Mouse (Mus musculus): ENCODE measurements around the gene Wdsub1. TPM values are rescaled to one million over a fixed set of nuclear protein-coding genes. Genes with fewer than 3 reads are reported as not detected.

Wdsub1 gene
- polyA plus RNA-seq, 1 experiment from 2014 or later: 9.5 TPM

DNA sequence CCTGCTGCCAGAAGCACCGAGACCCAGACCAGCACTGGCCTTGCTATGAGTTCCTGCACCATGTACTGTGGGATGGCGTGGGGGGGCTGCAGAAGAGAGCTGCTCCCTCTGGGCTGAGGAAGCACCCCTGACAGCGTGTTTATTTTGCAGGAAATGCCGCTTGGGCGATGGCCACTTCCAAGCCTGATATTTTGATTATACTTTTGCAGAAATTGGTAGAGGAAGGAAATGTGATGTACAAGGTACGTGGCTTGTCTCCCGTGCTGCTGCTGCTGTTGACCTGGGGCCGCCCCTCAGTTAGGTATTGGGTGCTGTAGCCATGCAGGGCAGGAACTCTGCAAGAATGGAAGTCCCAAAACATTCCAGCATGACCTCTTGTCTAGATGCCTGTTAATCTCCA is 43.6 kb downstream of the Wdsub1 start:
- WGBS: 92% methylated on average over 8 of the region's 8 CpGs
- peaks cover 22% of the 10 kb centered on the region for H3K4me1 ChIP-seq (ENCODE audit: control insufficient read depth, insufficient read depth, low read length)
- no peak overlapping the region for H3K4me2 ChIP-seq (ENCODE audit: low read length)
- no peaks in the 10 kb centered on the region for H3K9me3 ChIP-seq (ENCODE audit: control insufficient read depth, low read length)
- H3K9ac ChIP-seq (replicated peaks; ENCODE audit: low read length): no peak overlapping the region
- H3K4me3 ChIP-seq (replicated peaks; ENCODE audit: low read depth, low read length): no peak overlapping the region
- DNase-seq (no peak), ATAC-seq (ENCODE audit: low FRiP score, low TSS enrichment) (no peak)
- H3K27me3 ChIP-seq (ENCODE audit: control insufficient read depth, insufficient read depth, low read length): no peaks in the 10 kb centered on the region
- no peaks in the 10 kb centered on the region for H3K36me3 ChIP-seq (ENCODE audit: control insufficient read depth, insufficient read depth, low read length)
- H3K27ac ChIP-seq (replicated peaks; ENCODE audit: low read depth, low read length): no peak overlapping the region

GRCm38 (mm10) chr2:59831831-59832230 is 50.6 kb downstream of the Wdsub1 start:
- Histone ChIP-seq H3K36me3 (ENCODE audit: control insufficient read depth, insufficient read depth, low read length) (no peaks in the 10 kb centered on the region), H3K4me1 (ENCODE audit: control insufficient read depth, insufficient read depth, low read length) (peaks cover 21% of the 10 kb centered on the region; the same call in 1 of the 2 replicates), H3K4me2 (ENCODE audit: low read length) (no peak overlapping the region), H3K27ac (replicated peaks; ENCODE audit: low read depth, low read length) (no peak overlapping the region), H3K4me3 (replicated peaks; ENCODE audit: low read depth, low read length) (no peak overlapping the region), H3K9me3 (ENCODE audit: control insufficient read depth, low read length) (no peaks in the 10 kb centered on the region), H3K9ac (replicated peaks; ENCODE audit: low read length) (no peak overlapping the region), H3K27me3 (ENCODE audit: control insufficient read depth, insufficient read depth, low read length) (no peaks in the 10 kb centered on the region)
- ATAC-seq (ENCODE audit: low FRiP score, low TSS enrichment) (no peak), DNase-seq (no peak)
- 78% methylated on average over 7 of the region's 7 CpGs for WGBS

DNA sequence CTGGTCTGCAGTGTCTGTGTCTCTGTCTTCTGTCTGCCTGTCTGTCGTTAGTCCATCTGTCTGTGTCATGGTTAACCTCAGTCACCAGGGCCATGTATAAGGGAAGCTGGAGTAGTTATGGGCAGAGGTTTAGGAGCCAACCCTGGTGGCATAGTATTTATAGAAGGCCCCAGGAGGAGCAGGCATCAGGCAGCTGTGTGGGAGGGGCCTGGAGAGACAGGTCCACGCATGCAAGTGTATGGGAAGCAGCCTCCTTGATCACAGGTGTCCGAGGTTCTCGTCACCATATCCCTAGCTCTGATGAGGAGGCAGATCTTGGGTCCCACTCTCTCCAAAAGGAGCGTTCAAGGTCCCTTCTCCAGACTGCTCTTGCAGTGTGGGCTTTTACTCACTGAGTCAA is 51.5 kb downstream of the Wdsub1 start:
- 91% methylated on average over 5 of the region's 5 CpGs for WGBS
- DNase-seq: no peak
- H3K9me3 ChIP-seq (ENCODE audit: control insufficient read depth, low read length): no peaks in the 10 kb centered on the region
- ATAC-seq (ENCODE audit: low FRiP score, low TSS enrichment): no peak
- H3K27ac ChIP-seq (replicated peaks; ENCODE audit: low read depth, low read length): no peak overlapping the region
- H3K4me1 ChIP-seq (ENCODE audit: control insufficient read depth, insufficient read depth, low read length): peaks cover 21% of the 10 kb centered on the region; the same call in 1 of the 2 replicates
- no peaks in the 10 kb centered on the region for H3K27me3 ChIP-seq (ENCODE audit: control insufficient read depth, insufficient read depth, low read length)
- H3K4me2 ChIP-seq (ENCODE audit: low read length): no peak overlapping the region
- H3K9ac ChIP-seq (replicated peaks; ENCODE audit: low read length): no peak overlapping the region
- H3K36me3 ChIP-seq (ENCODE audit: control insufficient read depth, insufficient read depth, low read length): no peaks in the 10 kb centered on the region
- H3K4me3 ChIP-seq (replicated peaks; ENCODE audit: low read depth, low read length): no peak overlapping the region

DNA sequence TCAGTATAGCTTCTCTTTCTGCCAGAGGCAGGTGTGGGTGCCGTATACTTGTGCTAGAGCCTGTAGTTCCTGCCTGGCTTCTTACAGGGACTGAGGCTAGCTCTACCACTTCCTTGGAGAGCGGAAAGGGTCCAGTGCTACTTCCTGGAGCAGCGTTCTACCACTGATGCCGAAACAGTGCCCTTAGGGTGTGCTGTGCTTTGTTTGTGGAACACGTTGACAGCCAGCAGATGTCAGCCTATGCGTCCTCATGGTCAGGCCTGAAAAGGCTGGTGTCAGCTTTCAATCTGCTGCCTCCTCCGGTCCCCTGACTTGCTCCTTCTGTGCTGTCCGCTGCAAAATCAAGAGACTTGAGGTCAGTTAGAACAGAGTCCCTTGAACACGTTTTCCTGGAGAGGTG is 52.2 kb downstream of the Wdsub1 start:
- DNase-seq: peak; percentile 72
- H3K27ac ChIP-seq (replicated peaks; ENCODE audit: low read depth, low read length): no peak overlapping the region

GRCm38 (mm10) chr2:59829718-59830117 is 52.7 kb downstream of the Wdsub1 start:
- Histone ChIP-seq H3K9ac (replicated peaks; ENCODE audit: low read length) (no peak overlapping the region), H3K4me2 (ENCODE audit: low read length) (no peak overlapping the region), H3K36me3 (ENCODE audit: control insufficient read depth, insufficient read depth, low read length) (no peaks in the 10 kb centered on the region), H3K27ac (replicated peaks; ENCODE audit: low read depth, low read length) (0 out of 2 replicates have a peak overlapping the region, but pooled peaks have one; percentile 33), H3K4me1 (ENCODE audit: control insufficient read depth, insufficient read depth, low read length) (peaks cover 21% of the 10 kb centered on the region; the same call in 1 of the 2 replicates), H3K27me3 (ENCODE audit: control insufficient read depth, insufficient read depth, low read length) (no peaks in the 10 kb centered on the region), H3K9me3 (ENCODE audit: control insufficient read depth, low read length) (no peaks in the 10 kb centered on the region), H3K4me3 (replicated peaks; ENCODE audit: low read depth, low read length) (no peak overlapping the region)
- ATAC-seq (ENCODE audit: low FRiP score, low TSS enrichment) (no peak), DNase-seq (no peak)
- 80% methylated on average over 7 of the region's 7 CpGs for WGBS

More for the DNA sequence above, 52.2 kb downstream of the Wdsub1 start:
- no peak overlapping the region for H3K4me3 ChIP-seq (replicated peaks; ENCODE audit: low read depth, low read length)
- ATAC-seq (ENCODE audit: low FRiP score, low TSS enrichment): no peak
- peaks cover 21% of the 10 kb centered on the region; the same call in 1 of the 2 replicates for H3K4me1 ChIP-seq (ENCODE audit: control insufficient read depth, insufficient read depth, low read length)
- H3K4me2 ChIP-seq (ENCODE audit: low read length): no peak overlapping the region
- WGBS: 23% methylated on average over 9 of the region's 9 CpGs
- H3K36me3 ChIP-seq (ENCODE audit: control insufficient read depth, insufficient read depth, low read length): no peaks in the 10 kb centered on the region
- H3K9ac ChIP-seq (replicated peaks; ENCODE audit: low read length): no peak overlapping the region
- H3K9me3 ChIP-seq (ENCODE audit: control insufficient read depth, low read length): no peaks in the 10 kb centered on the region
- no peaks in the 10 kb centered on the region for H3K27me3 ChIP-seq (ENCODE audit: control insufficient read depth, insufficient read depth, low read length)

- Histone ChIP-seq H3K4me2 (ENCODE audit: low read length) (no peak overlapping the region), H3K4me1 (ENCODE audit: control insufficient read depth, insufficient read depth, low read length) (peaks cover 21% of the 10 kb centered on the region; the same call in 1 of the 2 replicates), H3K36me3 (ENCODE audit: control insufficient read depth, insufficient read depth, low read length) (no peaks in the 10 kb centered on the region), H3K9me3 (ENCODE audit: control insufficient read depth, low read length) (no peaks in the 10 kb centered on the region), H3K4me3 (replicated peaks; ENCODE audit: low read depth, low read length) (no peak overlapping the region), H3K27me3 (ENCODE audit: control insufficient read depth, insufficient read depth, low read length) (no peaks in the 10 kb centered on the region), H3K9ac (replicated peaks; ENCODE audit: low read length) (no peak overlapping the region), H3K27ac (replicated peaks; ENCODE audit: low read depth, low read length) (peak overlapping the region; percentile 1; the same call in 1 of the 2 replicates)
- ATAC-seq (ENCODE audit: low FRiP score, low TSS enrichment): no peak
- WGBS: 32% methylated on average over 14 of the region's 14 CpGs
- DNase-seq: peak; percentile 71
These were observed 53.4 kb downstream of the Wdsub1 start for GRCm38 (mm10) chr2:59828777-59829508.

DNA sequence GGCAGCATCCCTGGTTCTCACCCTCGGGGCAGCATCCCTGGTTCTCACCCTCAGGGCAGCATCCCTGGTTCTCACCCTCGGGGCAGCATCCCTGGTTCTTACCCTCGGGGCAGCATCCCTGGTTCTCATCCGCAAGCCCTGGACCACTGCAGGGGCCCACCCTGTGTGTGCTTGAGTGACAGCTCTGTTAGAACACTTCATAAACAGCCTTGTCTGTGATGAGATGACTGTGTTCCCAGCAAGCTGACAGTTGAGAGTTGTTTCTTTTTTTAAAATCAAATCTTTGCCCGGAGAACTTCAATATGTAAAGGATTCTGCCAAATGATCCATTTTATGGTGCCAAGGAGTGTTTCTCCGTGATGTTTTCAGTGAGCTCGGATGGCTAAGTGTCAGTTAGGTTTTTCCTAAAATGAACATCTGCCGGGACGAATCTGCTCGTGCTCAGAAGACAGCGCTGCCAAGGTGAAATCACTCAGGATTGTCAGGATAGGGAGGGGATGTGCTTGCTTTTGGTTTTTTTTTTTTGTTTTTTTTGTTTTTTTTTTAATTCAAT is 54.2 kb downstream of the Wdsub1 start:
- Histone ChIP-seq H3K9me3 (ENCODE audit: control insufficient read depth, low read length) (no peaks in the 10 kb centered on the region), H3K27me3 (ENCODE audit: control insufficient read depth, insufficient read depth, low read length) (no peaks in the 10 kb centered on the region), H3K4me1 (ENCODE audit: control insufficient read depth, insufficient read depth, low read length) (peaks cover 21% of the 10 kb centered on the region; the same call in 1 of the 2 replicates), H3K36me3 (ENCODE audit: control insufficient read depth, insufficient read depth, low read length) (no peaks in the 10 kb centered on the region), H3K9ac (replicated peaks; ENCODE audit: low read length) (no peak overlapping the region), H3K27ac (replicated peaks; ENCODE audit: low read depth, low read length) (no peak overlapping the region), H3K4me2 (ENCODE audit: low read length) (no peak overlapping the region), H3K4me3 (replicated peaks; ENCODE audit: low read depth, low read length) (no peak overlapping the region)
- WGBS: 69% methylated on average over 11 of the region's 11 CpGs
- no peak for DNase-seq
- no peak for ATAC-seq (ENCODE audit: low FRiP score, low TSS enrichment)

DNA sequence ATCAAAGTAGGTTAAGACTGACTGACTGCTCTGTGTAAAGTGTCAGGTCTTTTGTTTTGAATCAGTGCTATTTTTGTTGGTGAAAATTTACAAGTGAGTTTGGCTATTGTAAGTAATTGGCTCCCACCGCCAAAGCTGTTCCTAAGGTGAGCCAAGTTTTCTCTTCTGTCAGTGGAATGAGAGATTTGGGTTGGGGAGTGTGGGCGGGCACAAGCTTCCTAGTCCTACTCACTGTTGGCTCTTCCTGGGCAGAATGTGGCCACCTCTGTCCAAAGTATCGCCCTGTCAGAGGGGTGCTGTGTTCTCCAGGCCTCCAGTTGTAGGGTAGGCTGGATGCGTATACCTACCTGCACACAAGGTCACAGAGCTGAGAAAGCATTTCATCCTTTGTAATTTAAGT is 57.0 kb downstream of the Wdsub1 start:
- Histone ChIP-seq H3K27me3 (ENCODE audit: control insufficient read depth, insufficient read depth, low read length) (no peaks in the 10 kb centered on the region), H3K36me3 (ENCODE audit: control insufficient read depth, insufficient read depth, low read length) (no peaks in the 10 kb centered on the region), H3K9ac (replicated peaks; ENCODE audit: low read length) (no peak overlapping the region), H3K4me1 (ENCODE audit: control insufficient read depth, insufficient read depth, low read length) (peaks cover 17% of the 10 kb centered on the region; the same call in 1 of the 2 replicates), H3K27ac (replicated peaks; ENCODE audit: low read depth, low read length) (no peak overlapping the region), H3K9me3 (ENCODE audit: control insufficient read depth, low read length) (no peaks in the 10 kb centered on the region), H3K4me2 (ENCODE audit: low read length) (no peak overlapping the region), H3K4me3 (replicated peaks; ENCODE audit: low read depth, low read length) (no peak overlapping the region)
- DNase-seq: no peak
- 82% methylated on average over 4 of the region's 4 CpGs for WGBS
- no peak for ATAC-seq (ENCODE audit: low FRiP score, low TSS enrichment)

GRCm38 (mm10) chr2:59824289-59824688 is 58.1 kb downstream of the Wdsub1 start:
- Histone ChIP-seq H3K27ac (replicated peaks; ENCODE audit: low read depth, low read length) (no peak overlapping the region), H3K27me3 (ENCODE audit: control insufficient read depth, insufficient read depth, low read length) (no peaks in the 10 kb centered on the region), H3K9ac (replicated peaks; ENCODE audit: low read length) (no peak overlapping the region), H3K36me3 (ENCODE audit: control insufficient read depth, insufficient read depth, low read length) (no peaks in the 10 kb centered on the region), H3K4me1 (ENCODE audit: control insufficient read depth, insufficient read depth, low read length) (peaks cover 8% of the 10 kb centered on the region; the same call in 1 of the 2 replicates), H3K4me3 (replicated peaks; ENCODE audit: low read depth, low read length) (no peak overlapping the region), H3K9me3 (ENCODE audit: control insufficient read depth, low read length) (no peaks in the 10 kb centered on the region), H3K4me2 (ENCODE audit: low read length) (no peak overlapping the region)
- DNase-seq: no peak
- WGBS: 64% methylated on average over 8 of the region's 8 CpGs
- no peak for ATAC-seq (ENCODE audit: low FRiP score, low TSS enrichment)
